Mouse (Mus musculus) 3134 (cell line): ENCODE results near the gene Epha6.
A peak's percentile ranks its signal among the peaks of the same experiment; 100 is the strongest.
"Not testable (repeated sequence)": the region's sequence is repeated elsewhere in the genome, so short reads cannot be mapped to it uniquely, and the experiment has no call there.

Experiments
- DNase-seq: peaks from one replicate; pipeline ENCODE4 v3.0.0-alpha.2; 2011; ENCODE audit warnings: low spot score; ENCODE audit not compliant: insufficient read length; ENCODE audit errors: extremely low read depth

Gene Epha6

DNA sequence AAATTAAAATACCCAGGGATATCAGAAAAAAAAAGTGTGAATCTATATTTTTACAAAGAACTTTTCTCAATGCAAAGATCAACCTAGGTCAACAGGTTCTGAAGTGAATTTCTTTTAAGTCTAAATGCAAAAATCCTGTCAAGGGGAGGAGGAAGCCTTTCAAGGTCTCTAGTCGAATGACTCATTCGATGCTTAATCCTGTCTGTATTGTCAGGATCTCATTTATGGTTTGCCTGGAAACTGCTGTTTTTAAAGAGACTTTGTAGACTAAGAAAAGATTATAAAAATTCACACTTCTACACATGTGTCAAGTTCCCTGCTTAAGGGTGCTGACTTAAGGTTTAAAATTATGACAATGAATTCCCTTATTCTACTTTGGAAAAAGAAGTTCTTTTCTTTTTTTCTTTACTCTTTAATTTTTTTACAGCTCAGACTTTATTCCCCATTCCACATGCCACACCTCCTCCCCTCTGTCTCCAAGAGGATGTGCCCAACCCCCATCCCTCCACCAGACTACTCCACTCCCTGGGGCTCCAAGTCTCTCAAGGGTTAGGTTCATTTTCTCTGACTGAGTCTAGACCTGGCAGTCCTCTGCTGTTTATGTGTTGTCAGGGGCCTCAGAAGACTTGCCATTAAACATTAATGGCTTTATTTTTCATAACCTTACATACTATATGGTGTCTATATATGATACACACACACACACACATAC, 598.3 kb downstream of the Epha6 start:
- no peak for DNase-seq

DNA sequence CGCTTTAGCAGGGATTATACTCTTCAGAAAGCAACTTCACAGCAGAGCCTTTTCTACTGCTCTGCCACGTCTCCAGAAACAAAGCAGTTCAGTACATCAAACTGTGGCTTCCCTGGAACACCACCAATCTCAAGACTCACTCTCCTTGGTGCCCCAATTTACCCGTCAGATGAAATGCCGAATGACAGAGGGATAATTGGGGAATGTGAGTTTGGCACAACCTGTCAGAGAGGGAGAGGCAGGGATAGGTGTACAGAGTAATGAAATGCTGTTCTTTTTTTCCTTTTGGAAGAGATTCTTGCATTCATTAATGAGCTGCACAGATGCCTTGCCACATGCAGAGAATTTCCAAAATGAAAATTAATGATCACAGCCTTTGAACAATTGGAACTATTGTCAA, 635.5 kb downstream of the Epha6 start:
- no peak for DNase-seq

GRCm38 (mm10) chr16:59955731-59956130, 649.6 kb downstream of the Epha6 start:
- DNase-seq, result no peak

DNA sequence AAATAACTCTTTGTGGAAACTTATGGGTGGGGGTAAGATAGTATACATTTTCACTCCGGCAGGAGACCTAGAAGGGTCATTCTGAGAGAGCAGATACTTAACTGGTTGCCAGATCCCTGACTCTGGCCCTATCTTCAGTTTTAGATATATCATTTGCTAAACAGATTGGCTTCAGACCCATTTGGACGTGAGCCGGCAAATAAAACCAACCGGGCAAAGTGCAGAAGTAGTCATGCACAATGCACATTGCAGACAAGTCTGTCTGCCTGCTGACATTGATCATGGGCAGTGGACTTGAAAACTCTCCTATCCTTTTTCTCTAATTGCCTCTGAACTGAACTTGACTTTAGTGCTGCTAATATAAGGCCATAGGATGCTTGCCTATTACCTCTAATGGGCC, 681.6 kb downstream of the Epha6 start:
- no peak for DNase-seq

DNA sequence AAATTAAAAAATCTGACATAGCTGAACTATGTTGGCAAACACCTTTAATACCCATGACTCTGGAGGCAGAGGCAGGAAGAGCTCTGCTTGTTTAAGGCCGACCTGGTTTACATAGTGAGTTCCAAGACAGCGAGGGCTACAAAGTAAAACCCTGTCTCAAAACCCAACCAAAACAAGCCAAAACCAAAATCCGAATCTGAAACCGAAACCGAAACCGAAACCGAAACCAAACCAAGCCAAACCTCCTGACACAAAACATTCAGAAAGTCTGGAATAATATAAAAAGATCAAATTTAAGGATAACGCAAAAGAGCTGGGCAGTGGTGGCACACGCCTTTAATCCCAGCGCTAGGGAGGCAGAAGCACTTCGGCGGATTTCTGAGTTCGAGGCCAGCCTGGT, 725.3 kb downstream of the Epha6 start:
- no peak for DNase-seq

DNA sequence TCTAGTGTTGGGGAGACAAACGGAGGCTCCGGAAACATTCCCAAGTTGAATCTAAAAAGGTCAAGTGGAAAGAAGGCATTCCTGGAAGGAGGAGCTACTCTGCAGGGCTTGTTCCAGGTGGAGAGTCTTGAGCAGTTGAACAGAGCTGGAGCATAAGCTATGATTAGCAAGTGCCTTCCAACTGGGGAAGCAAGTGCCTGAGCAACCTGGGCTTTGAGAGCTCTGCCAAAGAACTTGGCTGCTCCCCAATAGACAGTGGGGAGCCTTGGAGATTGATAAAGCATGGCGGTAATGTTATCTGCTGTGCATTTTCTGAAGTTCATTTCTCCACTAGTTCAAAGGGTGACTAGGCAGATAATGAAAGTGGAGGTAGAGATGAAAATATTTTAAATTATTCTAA, 733.5 kb downstream of the Epha6 start:
- DNase-seq, result no peak

DNA sequence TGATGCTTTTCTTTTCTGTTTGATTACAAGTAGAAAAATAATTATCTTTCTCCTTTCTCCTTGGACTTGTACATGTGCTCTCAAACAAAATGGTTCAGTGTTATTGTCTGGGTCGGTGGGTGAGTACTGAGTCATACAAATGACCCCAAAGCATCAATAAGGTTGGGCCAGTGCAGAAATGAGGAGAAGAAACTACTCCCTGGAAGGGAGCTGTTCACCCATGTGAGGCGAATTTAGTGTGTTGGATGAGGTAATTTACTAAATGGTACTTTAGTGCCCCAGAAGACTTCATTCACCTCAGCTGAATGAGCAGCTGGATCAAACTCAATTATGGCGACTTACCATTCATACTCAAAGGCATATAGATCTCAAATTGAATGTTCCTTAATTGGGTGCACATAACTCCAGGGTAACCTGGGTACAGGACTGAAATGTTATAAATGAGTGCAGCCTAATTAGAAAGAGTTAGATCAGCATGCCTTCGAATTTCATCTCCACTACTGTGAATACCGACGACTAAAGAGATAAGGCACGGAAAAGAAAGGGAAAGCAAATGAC, 751.1 kb downstream of the Epha6 start:
- DNase-seq, result no peak

GRCm38 (mm10) chr16:59852689-59853088, 752.6 kb downstream of the Epha6 start:
- no peak for DNase-seq

- DNase-seq, result peak; percentile 7
Observed at GRCm38 (mm10) chr16:59846574-59846973, 758.8 kb downstream of the Epha6 start.

- DNase-seq, result no peak
Observed at GRCm38 (mm10) chr16:59836778-59837177, 768.6 kb downstream of the Epha6 start.

DNA sequence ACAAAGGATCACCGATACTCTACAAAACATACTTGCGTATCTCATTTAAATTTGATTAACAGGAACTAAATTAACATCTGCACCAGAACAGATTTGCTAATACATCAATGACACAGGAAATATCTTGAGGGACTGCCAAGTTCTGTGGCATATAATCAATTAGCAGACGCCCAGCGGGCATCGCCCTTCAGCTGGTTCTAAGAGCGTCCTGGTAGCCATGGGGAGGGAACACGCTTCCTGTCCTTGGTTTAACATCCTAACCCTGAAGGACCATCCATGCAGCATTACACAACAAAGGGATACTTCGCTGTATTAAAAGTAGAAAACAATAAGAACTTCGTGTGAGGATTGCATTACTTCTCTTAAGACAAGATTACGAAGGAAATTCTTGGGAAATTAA, 769.0 kb downstream of the Epha6 start:
- no peak for DNase-seq

DNA sequence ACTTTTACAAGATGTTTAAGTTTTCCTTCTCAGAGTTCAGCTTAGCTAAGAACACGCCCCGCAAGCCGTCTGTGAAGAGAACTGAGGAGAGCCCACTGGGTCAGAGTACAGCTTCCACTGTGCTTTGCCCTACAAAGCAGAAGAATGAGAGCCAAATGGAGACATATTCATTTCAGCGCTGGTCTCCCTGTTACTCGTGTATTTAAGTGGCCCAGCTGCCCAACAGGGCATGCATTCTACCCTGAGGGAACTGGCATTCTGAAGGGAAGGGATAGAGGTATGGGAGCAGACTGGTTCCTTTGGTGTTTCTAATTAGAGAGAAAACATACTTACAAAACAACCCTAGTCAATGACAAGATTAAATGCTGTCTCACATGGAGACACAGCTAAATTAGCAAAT, 772.9 kb downstream of the Epha6 start:
- no peak for DNase-seq

- no peak for DNase-seq
Observed at GRCm38 (mm10) chr16:59829655-59830054, 775.7 kb downstream of the Epha6 start.

- not testable (repeated sequence) for DNase-seq
Observed at GRCm38 (mm10) chr16:59799790-59800189, 805.5 kb downstream of the Epha6 start.

DNA sequence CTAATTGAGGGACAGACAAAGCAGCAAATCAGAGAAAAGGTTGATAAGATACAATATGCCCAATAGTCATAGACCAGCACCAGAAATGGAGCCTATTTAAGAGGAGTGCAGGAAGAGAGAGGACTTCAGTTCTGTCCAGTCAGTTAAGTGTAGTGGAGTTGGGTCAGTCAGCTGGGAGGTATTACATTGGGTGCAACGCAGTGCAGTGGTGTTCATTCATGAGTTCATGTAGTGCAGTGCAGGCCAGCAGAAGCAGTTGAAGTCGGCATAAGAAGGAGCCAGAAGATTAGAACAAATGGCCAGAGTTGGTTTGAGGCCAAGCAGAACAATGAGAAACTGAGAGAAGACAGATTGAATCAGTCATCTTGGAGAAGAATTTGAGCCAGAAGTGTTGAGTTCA, 833.0 kb downstream of the Epha6 start:
- DNase-seq, result no peak

GRCm38 (mm10) chr16:59770421-59770820, 834.9 kb downstream of the Epha6 start:
- no peak for DNase-seq

- no peak for DNase-seq
Observed at GRCm38 (mm10) chr16:59769936-59770335, 835.4 kb downstream of the Epha6 start.

- DNase-seq, result no peak
Observed at GRCm38 (mm10) chr16:59760875-59761274, 844.5 kb downstream of the Epha6 start.

GRCm38 (mm10) chr16:59750905-59751304, 854.4 kb downstream of the Epha6 start:
- DNase-seq, result no peak

- DNase-seq, result no peak
Observed at GRCm38 (mm10) chr16:59743669-59744068, 861.7 kb downstream of the Epha6 start.

GRCm38 (mm10) chr16:59715524-59715923, 889.8 kb downstream of the Epha6 start:
- no peak for DNase-seq

DNA sequence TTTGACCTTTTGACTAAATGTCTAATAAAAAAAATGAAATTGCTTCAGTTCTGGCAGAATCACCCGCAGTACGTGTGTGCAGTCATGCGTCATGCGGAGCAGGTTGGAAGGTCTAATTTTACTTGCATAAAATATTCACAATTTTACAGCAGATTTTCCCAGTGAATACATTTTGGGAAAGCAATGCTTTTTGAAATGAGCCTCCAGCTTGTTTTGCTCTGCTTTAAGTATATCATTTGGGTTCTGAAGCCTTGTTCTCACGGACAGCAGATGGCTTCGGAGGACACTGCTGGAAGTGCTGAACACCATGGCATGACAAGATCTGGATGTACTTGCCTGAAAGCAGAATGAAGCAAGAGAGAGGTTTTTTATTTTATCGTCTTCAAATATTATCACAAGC, 912.1 kb downstream of the Epha6 start:
- no peak for DNase-seq

GRCm38 (mm10) chr16:59689120-59689519, 916.2 kb downstream of the Epha6 start:
- no peak for DNase-seq
